In the genomic region with DNA sequence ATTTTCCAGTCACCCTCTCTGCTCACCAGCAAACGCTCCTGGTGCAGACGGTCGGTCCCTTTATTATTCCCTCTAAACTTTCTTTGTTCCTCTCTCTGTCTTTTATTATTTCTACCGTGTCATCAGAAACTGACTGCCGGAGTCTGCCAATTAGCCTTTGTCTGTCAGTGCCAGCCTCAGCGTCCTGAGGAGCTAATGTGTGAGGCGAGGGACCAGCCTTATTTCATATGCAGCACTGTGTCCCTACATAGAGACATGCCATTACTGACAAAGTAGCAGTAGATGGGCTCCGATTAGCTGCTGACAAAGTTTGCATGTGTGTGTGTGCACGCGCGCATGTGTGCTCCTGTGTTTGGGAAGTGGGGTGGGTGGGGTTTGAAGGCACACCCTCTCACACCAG, we compare ENCODE assay signal across 19 mouse cellular contexts.
DNase-seq lines count a peak whose midpoint lies in the region; ATAC-seq and TF ChIP-seq lines count a peak whose summit lies in the region.
"Had no signal": no experiment of that assay in that cellular context is flagged by ENCODE, and none has a peak within 500 bp of the region (broad histone marks: within the 10 kb centered on the region; RNA-seq: fewer than 3 reads in every experiment).

No protein-coding gene starts in this region.

- peaks cover 5% of the 10 kb centered on the region for H3K9me3 ChIP-seq in neural tube, embryonic 13.5 days
- H3K9me3 ChIP-seq in hindbrain, embryonic 13.5 days = peaks cover 4% of the 10 kb centered on the region; the same call in 1 of the 2 replicates
- peaks cover 10% of the 10 kb centered on the region for H3K9me3 ChIP-seq in midbrain, embryonic 10.5 days (replicated peaks)
- no peaks in the 10 kb centered on the region for H3K9me3 ChIP-seq in midbrain, postnatal 0 days (ENCODE audit: low read length)

- no peak overlapping the region for H3K4me2 ChIP-seq in neural tube, embryonic 13.5 days
- peak overlapping the region; percentile 8; the same call in 1 of the 2 replicates for H3K4me2 ChIP-seq in hindbrain, embryonic 13.5 days
- H3K4me2 ChIP-seq in midbrain, postnatal 0 days (ENCODE audit: low read depth, low read length, poor library complexity, severe bottlenecking) = peak overlapping the region; percentile 15
- H3K4me2 ChIP-seq: heart, embryonic 11.5 days had no signal

- H3K27me3 ChIP-seq in neural tube, embryonic 13.5 days = no peaks in the 10 kb centered on the region
- H3K27me3 ChIP-seq in hindbrain, embryonic 13.5 days = no peaks in the 10 kb centered on the region
- no peaks in the 10 kb centered on the region for H3K27me3 ChIP-seq in midbrain, embryonic 10.5 days (ENCODE audit: low read depth, poor library complexity, severe bottlenecking)
- no peaks in the 10 kb centered on the region for H3K27me3 ChIP-seq in midbrain, postnatal 0 days (ENCODE audit: insufficient read depth, low read length)
- H3K27me3 ChIP-seq in cerebellum, adult 2 months (ENCODE audit: control insufficient read depth, insufficient read depth, low read length) = no peaks in the 10 kb centered on the region

- peak overlapping the region; percentile 75 for H3K27ac ChIP-seq in neural tube, embryonic 13.5 days (replicated peaks)
- peak overlapping the region; percentile 61 for H3K27ac ChIP-seq in hindbrain, embryonic 13.5 days
- 0 out of 2 replicates have a peak overlapping the region, but pooled peaks have one; percentile 42 for H3K27ac ChIP-seq in midbrain, embryonic 10.5 days (replicated peaks)
- H3K27ac ChIP-seq in midbrain, postnatal 0 days (ENCODE audit: low read depth, low read length) = peak overlapping the region; percentile 57
- no peak overlapping the region for H3K27ac ChIP-seq in cerebellum, adult 2 months (ENCODE audit: insufficient read depth, low read length)
- H3K27ac ChIP-seq: gastrocnemius, adult 2 months had no signal

- H3K4me3 ChIP-seq in neural tube, embryonic 13.5 days = no peak overlapping the region
- no peak overlapping the region for H3K4me3 ChIP-seq in hindbrain, embryonic 13.5 days
- H3K4me3 ChIP-seq in midbrain, embryonic 10.5 days = no peak overlapping the region
- H3K4me3 ChIP-seq in midbrain, postnatal 0 days (ENCODE audit: low read depth, low read length) = no peak overlapping the region
- H3K4me3 ChIP-seq in cerebellum, adult 2 months (replicated peaks; ENCODE audit: insufficient read depth, low read depth, low read length) = no peak overlapping the region
- H3K4me3 ChIP-seq: gastrocnemius, adult 2 months had no signal

- WGBS in neural tube, embryonic 13.5 days = 42% methylated on average over 11 of the region's 11 CpGs
- WGBS in hindbrain, embryonic 13.5 days = 44% methylated on average over 11 of the region's 11 CpGs
- 85% methylated on average over 11 of the region's 11 CpGs for WGBS in midbrain, embryonic 10.5 days
- 30% methylated on average over 11 of the region's 11 CpGs for WGBS in midbrain, postnatal 0 days
- 29% methylated on average over 11 of the region's 11 CpGs for WGBS in cerebellum, adult 2 months

- DNase-seq in neural tube, embryonic 10.5 days (ENCODE audit: extremely low spot score, low spot score) = no peak
- DNase-seq in midbrain, embryonic 10.5 days (ENCODE audit: low spot score) = no peak
- no peak for DNase-seq in midbrain, postnatal 0 days (ENCODE audit: low spot score)
- no peak for DNase-seq in frontal cortex, postnatal 14 days (ENCODE audit: low spot score in 2 of 2)
- no peak for DNase-seq in cerebellum, adult 2 months
- DNase-seq: adrenal gland, adult 8-10 months; cerebellum, adult 9-11 months; gastrocnemius, adult 2 months; heart, postnatal 10 days; kidney, adult 2 months; kidney, postnatal 10 days; layer of hippocampus, postnatal 36 days; left cerebral cortex, postnatal 4 days; liver, postnatal 0 days; lung, postnatal 14 days; thymus, postnatal 14 days had no signal

- no peak overlapping the region for H3K9ac ChIP-seq in neural tube, embryonic 13.5 days
- no peak overlapping the region for H3K9ac ChIP-seq in hindbrain, embryonic 13.5 days
- 0 out of 2 replicates have a peak overlapping the region, but pooled peaks have one; percentile 24 for H3K9ac ChIP-seq in midbrain, postnatal 0 days (replicated peaks; ENCODE audit: low read length, poor library complexity, severe bottlenecking)
- H3K9ac ChIP-seq: liver, postnatal 0 days had no signal

- no peak for TF ChIP-seq POLR2A in cerebellum, adult 2 months (IDR thresholded peaks at IDR 0.05; ENCODE audit: borderline replicate concordance, insufficient read depth, low read length)

- peak; percentile 40; the same call in 1 of the 2 replicates for ATAC-seq in neural tube, embryonic 13.5 days (ENCODE audit: low read depth)
- no peak for ATAC-seq in hindbrain, embryonic 13.5 days (ENCODE audit: low FRiP score)
- no peak for ATAC-seq in midbrain, postnatal 0 days (ENCODE audit: low FRiP score)
- ATAC-seq: liver, postnatal 0 days had no signal

- H3K36me3 ChIP-seq in neural tube, embryonic 13.5 days = no peaks in the 10 kb centered on the region
- no peaks in the 10 kb centered on the region for H3K36me3 ChIP-seq in hindbrain, embryonic 13.5 days
- no peaks in the 10 kb centered on the region for H3K36me3 ChIP-seq in midbrain, embryonic 10.5 days
- no peaks in the 10 kb centered on the region for H3K36me3 ChIP-seq in midbrain, postnatal 0 days (ENCODE audit: insufficient read depth, low read length)

- peaks cover 7% of the 10 kb centered on the region for H3K4me1 ChIP-seq in neural tube, embryonic 13.5 days (replicated peaks)
- peaks cover 12% of the 10 kb centered on the region for H3K4me1 ChIP-seq in hindbrain, embryonic 13.5 days (replicated peaks)
- H3K4me1 ChIP-seq in midbrain, embryonic 10.5 days = peaks cover 21% of the 10 kb centered on the region
- H3K4me1 ChIP-seq in midbrain, postnatal 0 days (ENCODE audit: insufficient read depth, low read length) = no peaks in the 10 kb centered on the region
- no peaks in the 10 kb centered on the region for H3K4me1 ChIP-seq in cerebellum, adult 2 months (ENCODE audit: control insufficient read depth, insufficient read depth, low read length)

- no peak for TF ChIP-seq CTCF in midbrain, postnatal 0 days (IDR thresholded peaks at IDR 0.05)
- no peak for TF ChIP-seq CTCF in cerebellum, adult 2 months (IDR thresholded peaks at IDR 0.05; ENCODE audit: borderline replicate concordance, insufficient read depth, low read depth, low read length)
